13 mouse cellular contexts compared by ENCODE assay signal in the genomic region with DNA sequence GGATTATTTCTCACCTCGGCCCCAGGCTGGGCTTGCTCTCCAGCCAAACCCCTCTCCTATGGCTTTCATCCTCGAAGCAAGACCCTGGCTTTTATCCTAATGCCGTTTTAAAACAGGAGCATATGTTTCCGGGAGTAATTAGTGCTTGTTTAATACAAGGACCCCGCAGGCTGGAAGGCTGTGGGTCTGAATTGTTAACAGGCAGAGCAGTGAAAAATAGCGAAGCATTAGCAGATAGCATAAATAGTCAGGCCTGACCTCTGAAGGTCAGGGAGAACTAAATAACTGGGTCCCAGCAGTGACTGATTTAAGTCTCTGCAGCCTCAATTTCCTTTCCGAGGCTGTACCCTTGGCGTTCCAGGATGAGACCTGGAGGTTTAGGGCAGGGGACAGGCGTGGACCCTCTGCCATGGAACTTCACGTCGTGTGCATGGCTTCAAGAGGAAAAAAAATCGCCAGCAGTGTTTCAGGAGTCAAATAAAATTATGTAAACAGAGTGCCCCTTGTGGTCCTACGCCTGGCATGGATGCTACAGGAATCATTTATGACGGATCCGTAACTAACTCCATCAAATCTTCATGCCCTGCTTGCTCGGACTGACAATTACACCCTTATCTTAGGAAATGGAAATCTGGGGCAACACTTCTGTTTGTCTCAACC.
DNase-seq lines count a peak whose midpoint lies in the region; ATAC-seq and TF ChIP-seq lines count a peak whose summit lies in the region.
"Had no signal": no experiment of that assay in that cellular context is flagged by ENCODE, and none has a peak within 500 bp of the region (broad histone marks: within the 10 kb centered on the region; RNA-seq: fewer than 3 reads in every experiment).

No protein-coding gene starts in this region.

- peaks cover 27% of the 10 kb centered on the region for H3K4me1 ChIP-seq in midbrain, embryonic 11.5 days (ENCODE audit: control insufficient read depth, insufficient read depth, low read length)
- H3K4me1 ChIP-seq in midbrain, embryonic 16.5 days (ENCODE audit: control insufficient read depth, insufficient read depth, low read length): peaks cover 9% of the 10 kb centered on the region
- peaks cover 13% of the 10 kb centered on the region for H3K4me1 ChIP-seq in embryonic facial prominence, embryonic 13.5 days
- no peaks in the 10 kb centered on the region; the same call in 1 of the 2 replicates for H3K4me1 ChIP-seq in hindbrain, postnatal 0 days (ENCODE audit: insufficient read depth, low read length)

- no peak for ATAC-seq in midbrain, embryonic 11.5 days (ENCODE audit: low FRiP score)
- ATAC-seq in midbrain, embryonic 16.5 days: no peak
- ATAC-seq in embryonic facial prominence, embryonic 13.5 days (ENCODE audit: insufficient number of reproducible peaks, insufficient read depth, low FRiP score, low TSS enrichment, low read depth): no peak
- ATAC-seq in hindbrain, postnatal 0 days: no peak

- no peaks in the 10 kb centered on the region for H3K9me3 ChIP-seq in midbrain, embryonic 11.5 days (ENCODE audit: control insufficient read depth, low read length)
- H3K9me3 ChIP-seq in midbrain, embryonic 16.5 days (replicated peaks; ENCODE audit: control insufficient read depth, low read length, poor library complexity, severe bottlenecking): no peaks in the 10 kb centered on the region
- H3K9me3 ChIP-seq in embryonic facial prominence, embryonic 13.5 days: no peaks in the 10 kb centered on the region
- no peaks in the 10 kb centered on the region for H3K9me3 ChIP-seq in hindbrain, postnatal 0 days (ENCODE audit: low read length)

- H3K27me3 ChIP-seq in midbrain, embryonic 11.5 days (ENCODE audit: control insufficient read depth, insufficient read depth, low read length): no peaks in the 10 kb centered on the region
- 0 out of 2 replicates have a peak, but pooled peaks cover 2% of the 10 kb centered on the region for H3K27me3 ChIP-seq in midbrain, embryonic 16.5 days (ENCODE audit: control insufficient read depth, insufficient read depth, low read depth, low read length)
- H3K27me3 ChIP-seq in embryonic facial prominence, embryonic 13.5 days: no peaks in the 10 kb centered on the region
- H3K27me3 ChIP-seq in hindbrain, postnatal 0 days (ENCODE audit: insufficient read depth, low read length): no peaks in the 10 kb centered on the region; the same call in 1 of the 2 replicates

- H3K4me3 ChIP-seq in midbrain, embryonic 11.5 days (ENCODE audit: low read depth, low read length): no peak overlapping the region
- H3K4me3 ChIP-seq in midbrain, embryonic 16.5 days (ENCODE audit: low read depth, low read length): no peak overlapping the region
- no peak overlapping the region for H3K4me3 ChIP-seq in embryonic facial prominence, embryonic 13.5 days
- H3K4me3 ChIP-seq in hindbrain, postnatal 0 days (ENCODE audit: low read length): no peak overlapping the region

- no peak overlapping the region for H3K9ac ChIP-seq in midbrain, embryonic 11.5 days (ENCODE audit: low read length)
- no peak overlapping the region for H3K9ac ChIP-seq in midbrain, embryonic 16.5 days (ENCODE audit: low read depth, low read length)
- no peak overlapping the region for H3K9ac ChIP-seq in embryonic facial prominence, embryonic 13.5 days
- no peak overlapping the region for H3K9ac ChIP-seq in hindbrain, postnatal 0 days (replicated peaks; ENCODE audit: low read length)

- no peaks in the 10 kb centered on the region for H3K36me3 ChIP-seq in midbrain, embryonic 11.5 days (ENCODE audit: control insufficient read depth, insufficient read depth, low read length)
- no peaks in the 10 kb centered on the region for H3K36me3 ChIP-seq in midbrain, embryonic 16.5 days (ENCODE audit: control insufficient read depth, insufficient read depth, low read length)
- H3K36me3 ChIP-seq in embryonic facial prominence, embryonic 13.5 days: no peaks in the 10 kb centered on the region
- H3K36me3 ChIP-seq in hindbrain, postnatal 0 days (ENCODE audit: insufficient read depth, low read length): no peaks in the 10 kb centered on the region
- H3K36me3 ChIP-seq: G1E had no signal

- DNase-seq in midbrain, embryonic 11.5 days (ENCODE audit: low spot score, missing footprints): peak; percentile 91
- DNase-seq in hindbrain, postnatal 0 days (ENCODE audit: low spot score): no peak
- peak; percentile 35 for DNase-seq in retina, postnatal 1 day
- DNase-seq in gastrocnemius, postnatal 4 days (ENCODE audit: low spot score in 2 of 2): no peak
- DNase-seq in layer of hippocampus, adult 18-20 months (ENCODE audit: low spot score in 2 of 2): no peak
- DNase-seq: adrenal gland, postnatal 10 days; cerebellum, adult 9-10 months; liver; lung, adult 2 months had no signal

- 15% methylated on average over 16 of the region's 16 CpGs for WGBS in midbrain, embryonic 11.5 days
- 7% methylated on average over 16 of the region's 16 CpGs for WGBS in midbrain, embryonic 16.5 days
- 14% methylated on average over 16 of the region's 16 CpGs for WGBS in embryonic facial prominence, embryonic 13.5 days
- 14% methylated on average over 16 of the region's 16 CpGs for WGBS in hindbrain, postnatal 0 days

- H3K27ac ChIP-seq in midbrain, embryonic 11.5 days (ENCODE audit: low read depth, low read length): peak overlapping the region; percentile 10
- H3K27ac ChIP-seq in midbrain, embryonic 16.5 days (ENCODE audit: low read length): no peak overlapping the region
- H3K27ac ChIP-seq in embryonic facial prominence, embryonic 13.5 days: 0 out of 2 replicates have a peak overlapping the region, but pooled peaks have one; percentile 4
- no peak overlapping the region for H3K27ac ChIP-seq in hindbrain, postnatal 0 days
- H3K27ac ChIP-seq: kidney, postnatal 0 days had no signal

- H3K4me2 ChIP-seq in midbrain, embryonic 11.5 days: peak overlapping the region; percentile 6; the same call in 1 of the 2 replicates
- no peak overlapping the region for H3K4me2 ChIP-seq in midbrain, embryonic 16.5 days (ENCODE audit: low read length)
- 0 out of 2 replicates have a peak overlapping the region, but pooled peaks have one; percentile 20 for H3K4me2 ChIP-seq in embryonic facial prominence, embryonic 13.5 days
- H3K4me2 ChIP-seq in hindbrain, postnatal 0 days (ENCODE audit: low read depth, low read length): no peak overlapping the region

- TF ChIP-seq CTCF in hindbrain, postnatal 0 days (IDR thresholded peaks at IDR 0.05; ENCODE audit: low read depth): peak; percentile 27; the same call in 1 of the 2 replicates

Comparison
In these comparisons a context has a peak if more than half of its experiments do, and no peak if none do; other contexts are left out.
1. H3K27ac ChIP-seq: peak in midbrain, embryonic 11.5 days (single experiment) and embryonic facial prominence, embryonic 13.5 days (single experiment); none in midbrain, embryonic 16.5 days (single experiment) and hindbrain, postnatal 0 days (single experiment).
2. H3K4me2 ChIP-seq: peak in midbrain, embryonic 11.5 days (single experiment) and embryonic facial prominence, embryonic 13.5 days (single experiment); none in midbrain, embryonic 16.5 days (single experiment) and hindbrain, postnatal 0 days (single experiment).
3. DNase-seq: peak in midbrain, embryonic 11.5 days (single experiment) and retina, postnatal 1 day (single experiment); none in hindbrain, postnatal 0 days (single experiment), gastrocnemius, postnatal 4 days (0 of 2) and layer of hippocampus, adult 18-20 months (0 of 2).